In the genomic region with DNA sequence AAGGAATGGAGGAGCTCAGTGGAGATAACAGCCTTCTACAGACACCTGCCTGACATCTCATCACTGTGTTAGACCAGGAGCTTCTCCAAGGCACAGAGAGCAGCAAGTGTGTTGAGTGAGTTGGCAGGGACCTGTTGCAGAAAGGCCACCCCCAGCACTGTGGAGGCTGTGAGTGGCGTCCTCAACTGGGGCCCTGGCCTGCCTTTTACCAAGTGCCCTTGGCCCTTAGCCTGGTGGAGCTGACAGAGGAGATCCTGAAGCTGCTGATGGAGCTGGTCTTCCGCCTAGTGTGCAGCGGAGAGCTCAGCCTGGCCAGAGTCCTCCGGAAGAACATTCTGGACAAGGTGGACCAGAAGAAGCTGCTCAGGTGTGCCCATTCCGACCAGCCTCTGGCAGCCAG, we compare ENCODE assay signal across 27 mouse cellular contexts. TPM values are rescaled to one million over a fixed set of nuclear protein-coding genes. Genes with fewer than 3 reads are reported as not detected.
DNase-seq lines count a peak whose midpoint lies in the region; ATAC-seq and TF ChIP-seq lines count a peak whose summit lies in the region.
"Had no signal": no experiment of that assay in that cellular context is flagged by ENCODE, and none has a peak within 500 bp of the region (broad histone marks: within the 10 kb centered on the region; RNA-seq: fewer than 3 reads in every experiment).

No protein-coding gene starts in this region.

- WGBS in heart, embryonic 11.5 days (ENCODE audit: insufficient replicate concordance) = 93% methylated on average over 5 of the region's 5 CpGs

- 0 out of 2 replicates have a peak overlapping the region, but pooled peaks have one; percentile 4 for H3K9ac ChIP-seq in heart, embryonic 11.5 days (ENCODE audit: low read depth, low read length)

- no peaks in the 10 kb centered on the region for H3K79me2 ChIP-seq in myocyte (ENCODE audit: control insufficient read depth, insufficient read depth)

- peak; percentile 90 for DNase-seq in heart, adult 11 months
- no peak for DNase-seq in heart, adult 8-10 months (ENCODE audit: low spot score)
- no peak for DNase-seq in heart, postnatal 10 days
- no peak for DNase-seq in lung, postnatal 14 days
- DNase-seq: adrenal gland, adult 2 months; adrenal gland, adult 8-10 months; adrenal gland, postnatal 10 days; adrenal gland, postnatal 14 days; adrenal gland, postnatal 25 days; adrenal gland, postnatal 36 days; B cell, adult 2 months; cerebellum, adult 11 months; cerebellum, adult 11-12 months; cerebellum, adult 18-20 months had no signal

- H3K27me3 ChIP-seq in heart, embryonic 11.5 days (ENCODE audit: control insufficient read depth, insufficient read depth, low read length) = no peaks in the 10 kb centered on the region
- H3K27me3 ChIP-seq in myocyte (ENCODE audit: control insufficient read depth, insufficient read depth, insufficient read length) = no peaks in the 10 kb centered on the region
- H3K27me3 ChIP-seq: CH12.LX, Patski had no signal

- H3ac ChIP-seq in myocyte (ENCODE audit: control insufficient read depth, insufficient read length) = no peak overlapping the region

- intact Hi-C loops in heart, postnatal 10 days (cut with DNase I) = no loop called here

- H3K4me2 ChIP-seq in heart, embryonic 11.5 days = no peak overlapping the region
- H3K4me2 ChIP-seq in myocyte (ENCODE audit: low read depth) = no peak overlapping the region

- no peak overlapping the region for H3K27ac ChIP-seq in heart, embryonic 11.5 days (ENCODE audit: low read depth, low read length)

- ATAC-seq in heart, embryonic 11.5 days (replicated peaks; ENCODE audit: insufficient number of reproducible peaks, low FRiP score, low TSS enrichment) = no peak
- ATAC-seq: activated CD4-positive, CD25-positive, alpha-beta regulatory T cell, adult 4 months; CD4-positive, CD25-positive, alpha-beta regulatory T cell, adult 4 months; Patski had no signal

- H3K4me1 ChIP-seq in heart, embryonic 11.5 days (ENCODE audit: control insufficient read depth, insufficient read depth, low read length) = no peaks in the 10 kb centered on the region

- no peaks in the 10 kb centered on the region for H3K9me3 ChIP-seq in heart, embryonic 11.5 days (replicated peaks; ENCODE audit: control insufficient read depth, low read length)
- H3K9me3 ChIP-seq: G1E had no signal

- H3K4me3 ChIP-seq in heart, embryonic 11.5 days (ENCODE audit: low read depth, low read length) = no peak overlapping the region
- H3K4me3 ChIP-seq in myocyte = no peak overlapping the region

- peaks cover 21% of the 10 kb centered on the region for H3K36me3 ChIP-seq in heart, embryonic 11.5 days (ENCODE audit: control insufficient read depth, insufficient read depth, low read length)
- H3K36me3 ChIP-seq in myocyte (ENCODE audit: control insufficient read depth, insufficient read depth) = peaks cover 17% of the 10 kb centered on the region

- no peak for TF ChIP-seq POLR2A in myocyte (IDR thresholded peaks at IDR 0.05; ENCODE audit: insufficient read length, low read depth)

TF ChIP-seq in myocyte, 11 proteins besides CTCF, POLR2A, EP300 and RAD21:
- TF ChIP-seq USF1 (IDR thresholded peaks at IDR 0.05; ENCODE audit: low read depth) (no peak), TCF12 (IDR thresholded peaks at IDR 0.05; ENCODE audit: insufficient read depth, poor library complexity, severe bottlenecking) (no peak), MYOG (IDR thresholded peaks at IDR 0.05; ENCODE audit: control insufficient read depth in 1 of 3, insufficient read depth in 1 of 3, insufficient read length in 2 of 3, low read depth in 2 of 3) (no peak), POLR2AphosphoS2 (IDR thresholded peaks at IDR 0.05; ENCODE audit: insufficient read length, low read depth) (peak; percentile 19), TCF3 (IDR thresholded peaks at IDR 0.05; ENCODE audit: insufficient read length, low read depth) (no peak)

RNA-seq across cellular contexts. Expression of gene Gm13420, which starts 18.1 kb away (rescaled TPM):
- not detected for total RNA-seq in heart, adult 8-10 months (2022)
- polyA plus RNA-seq in heart, embryonic 11.5 days (2014; fragmentation: Nextera tagmentation; extraction: Ambion mirVana) = not detected in 2 replicates
- not detected for total RNA-seq in heart, postnatal 10 days (2021)
- polyA plus RNA-seq in myocyte (2012; fragmentation: generic; extraction: Trizol) = not detected
- total RNA-seq: adrenal gland, adult 18-20 months; adrenal gland, adult 2 months; adrenal gland, postnatal 14 days; adrenal gland, postnatal 25 days; adrenal gland, postnatal 36 days; CH12.LX; G1E; MEL had no signal
- polyA plus RNA-seq: adrenal gland, adult 2 months; C2C12; G1E had no signal

RNA-seq across cellular contexts. Expression of gene Gm13547, which starts 25.8 kb away (rescaled TPM):
- not detected for total RNA-seq in heart, adult 8-10 months (2022)
- polyA plus RNA-seq in heart, embryonic 11.5 days (2014; fragmentation: Nextera tagmentation; extraction: Ambion mirVana) = 0.99 TPM in 1 of 2 replicates, not detected in the other
- total RNA-seq in heart, postnatal 10 days (2021) = not detected
- not detected for polyA plus RNA-seq in myocyte (2012; fragmentation: generic; extraction: Trizol)
- total RNA-seq: adrenal gland, adult 18-20 months; adrenal gland, adult 2 months; adrenal gland, adult 8-10 months; adrenal gland, postnatal 10 days; adrenal gland, postnatal 14 days; adrenal gland, postnatal 25 days; adrenal gland, postnatal 36 days; adrenal gland, postnatal 4 days; CH12.LX; ES-E14; MEL had no signal
- polyA plus RNA-seq: activated CD4-positive, CD25-positive, alpha-beta regulatory T cell, adult 4 months; adrenal gland, adult 2 months; brain, embryonic 14.5 days; C2C12; CD4-positive, CD25-positive, alpha-beta regulatory T cell, adult 4 months; G1E had no signal

RNA-seq across cellular contexts. Expression of gene Coq4, which starts 53.9 kb away (rescaled TPM):
- 10 to 100 TPM; 18.7 to 26.4 (median 20.8) TPM for total RNA-seq in heart, adult 8-10 months (2022)
- polyA plus RNA-seq in heart, embryonic 11.5 days (2014; fragmentation: Nextera tagmentation; extraction: Ambion mirVana) = 28.8 and 30.2 TPM in 2 replicates
- total RNA-seq in heart, postnatal 10 days (2021) = 10 to 100 TPM; 14.3 to 17.5 TPM
- polyA plus RNA-seq in myocyte (2012; fragmentation: generic; extraction: Trizol) = 24.4 TPM

RNA-seq across cellular contexts. Expression of gene Trub2, which starts 55.0 kb away (rescaled TPM):
- 10 to 100 TPM; 38.6 to 47.6 (median 42.0) TPM for total RNA-seq in heart, adult 8-10 months (2022)
- 21.0 and 25.6 TPM in 2 replicates for polyA plus RNA-seq in heart, embryonic 11.5 days (2014; fragmentation: Nextera tagmentation; extraction: Ambion mirVana)
- 10 to 100 TPM; 37.2 to 37.4 TPM for total RNA-seq in heart, postnatal 10 days (2021)
- polyA plus RNA-seq in myocyte (2012; fragmentation: generic; extraction: Trizol) = 46.6 TPM
